Mouse (Mus musculus) MEL-GATA-1-ER (cell line): Measurements from ENCODE around the gene Ddhd1.
"Not testable (repeated sequence)": the region's sequence is repeated elsewhere in the genome, so short reads cannot be mapped to it uniquely, and the experiment has no call there.

ENCODE experiments used
- DNase-seq: peaks from one replicate; pipeline ENCODE4 v3.0.0-alpha.2; 2012; ENCODE audit warnings: low read depth; ENCODE audit errors: extremely low read depth

The Ddhd1 gene

GRCm38 (mm10) chr14:45580923-45581827, 76.8 kb downstream of the Ddhd1 start:
- not testable (repeated sequence) for DNase-seq

DNA sequence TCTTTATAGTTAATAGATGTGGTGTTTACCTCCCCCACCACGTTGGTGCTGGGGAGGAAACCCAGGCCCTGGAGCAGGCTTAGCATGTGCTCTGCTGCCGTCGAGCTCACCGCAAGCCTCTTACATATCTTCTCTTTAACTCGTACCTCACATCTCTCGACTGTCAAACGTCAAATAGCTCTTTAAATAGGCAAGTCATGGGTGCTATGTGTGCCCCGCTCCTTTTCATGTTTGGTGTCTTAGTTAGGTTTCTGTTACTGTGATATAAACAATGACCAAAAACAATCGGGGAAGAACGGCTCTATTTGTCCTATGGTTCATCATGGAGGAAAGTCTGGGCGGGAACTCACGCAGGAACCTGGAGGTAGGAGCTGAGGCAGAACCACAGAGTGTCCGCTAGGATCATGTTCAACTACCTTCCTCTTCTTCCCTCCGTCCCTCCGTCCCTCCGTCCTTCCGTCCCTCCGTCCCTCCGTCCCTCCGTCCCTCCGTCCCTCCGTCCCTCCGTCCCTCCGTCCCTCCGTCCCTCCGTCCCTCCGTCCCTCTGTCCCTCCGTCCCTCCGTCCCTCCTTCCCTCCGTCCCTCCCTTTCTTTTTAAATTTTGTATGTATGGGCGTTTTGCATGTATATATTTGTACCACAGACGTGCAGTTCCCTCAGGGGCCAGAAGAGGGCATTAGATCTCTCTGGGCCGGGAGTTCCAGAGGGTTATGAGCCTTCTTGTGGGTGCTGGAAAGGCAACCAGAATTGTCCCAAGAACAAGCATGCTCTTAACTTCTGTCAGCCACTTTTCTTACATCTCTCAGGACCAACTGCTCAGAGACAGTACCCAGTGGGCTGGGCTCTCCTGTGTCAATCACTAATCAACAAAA, 91.6 kb downstream of the Ddhd1 start:
- DNase-seq = peak; percentile 49

- no peak for DNase-seq
Observed at GRCm38 (mm10) chr14:45565216-45566065, 92.5 kb downstream of the Ddhd1 start.

- no peak for DNase-seq
Observed at GRCm38 (mm10) chr14:45563577-45563976, 94.4 kb downstream of the Ddhd1 start.

DNA sequence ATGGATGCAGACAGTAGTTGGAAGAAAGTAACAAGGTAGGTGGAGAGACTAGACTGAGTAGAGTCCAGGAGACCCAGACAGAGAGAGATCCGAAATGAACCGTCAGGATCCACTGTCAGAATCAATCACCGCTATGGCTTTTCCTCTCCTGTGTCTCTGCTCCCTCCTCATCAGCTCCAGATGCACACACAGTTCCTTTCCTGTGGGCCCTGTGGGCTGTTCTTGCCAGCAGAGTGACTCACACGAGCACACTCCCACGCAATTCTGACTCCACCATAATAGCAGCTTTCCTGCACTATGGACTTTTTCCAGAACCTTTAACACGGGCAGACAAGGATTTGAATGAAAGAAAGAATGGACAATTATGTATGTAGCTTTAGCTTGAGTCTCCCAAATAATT, 96.3 kb downstream of the Ddhd1 start:
- no peak for DNase-seq

GRCm38 (mm10) chr14:45559018-45559417, 98.9 kb downstream of the Ddhd1 start:
- no peak for DNase-seq

GRCm38 (mm10) chr14:45554336-45554735, 103.6 kb downstream of the Ddhd1 start:
- no peak for DNase-seq

GRCm38 (mm10) chr14:45553854-45554253, 104.1 kb downstream of the Ddhd1 start:
- no peak for DNase-seq

DNA sequence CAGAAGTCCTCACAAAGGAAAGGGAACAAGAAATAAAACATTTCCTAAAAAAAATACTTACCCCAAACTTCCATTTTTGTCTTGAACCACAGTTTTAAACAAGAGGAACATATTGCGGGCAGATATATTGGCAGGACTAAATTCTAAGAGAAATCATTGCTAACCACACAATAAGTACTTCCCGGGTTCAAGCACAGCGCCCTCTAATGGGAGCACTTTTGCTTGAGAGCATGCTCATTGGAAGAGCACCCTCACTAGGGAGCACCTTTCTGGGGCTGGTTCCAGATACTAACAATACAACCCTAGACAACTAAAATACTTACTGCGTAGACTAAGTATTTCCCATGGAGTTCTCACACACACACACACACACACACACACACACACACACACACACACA, 105.5 kb downstream of the Ddhd1 start:
- no peak for DNase-seq

DNA sequence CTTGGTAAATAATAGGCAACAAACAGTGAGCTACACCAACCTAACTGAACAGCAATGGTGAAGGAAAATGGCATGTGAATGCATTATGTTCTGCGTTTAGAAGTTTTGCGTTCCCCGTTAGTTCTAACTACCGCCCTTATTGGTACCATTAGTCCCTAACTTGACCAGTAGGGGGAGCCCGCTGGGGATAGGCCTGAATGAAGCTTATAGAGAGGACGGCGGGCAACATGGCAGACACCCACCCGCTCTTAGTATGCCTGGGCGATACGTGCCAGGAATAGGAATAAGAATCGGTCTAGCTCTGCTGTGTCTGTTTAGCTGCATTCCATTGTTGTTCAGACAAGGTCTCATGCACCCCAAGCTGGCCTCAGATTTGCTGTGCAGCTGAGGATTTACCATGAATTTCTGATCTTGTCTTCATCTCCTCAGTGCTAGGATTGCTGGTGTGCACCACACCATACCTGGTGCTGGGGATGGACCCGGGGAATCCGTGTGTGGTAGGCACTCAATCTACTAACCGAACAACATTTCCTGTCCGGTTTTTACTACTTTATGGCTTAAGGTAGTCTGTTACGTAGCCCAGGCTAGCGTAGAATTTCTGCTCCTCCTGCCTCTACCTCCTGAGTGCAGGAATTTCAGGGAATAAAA, 106.7 kb downstream of the Ddhd1 start:
- peak; percentile 13 for DNase-seq

DNA sequence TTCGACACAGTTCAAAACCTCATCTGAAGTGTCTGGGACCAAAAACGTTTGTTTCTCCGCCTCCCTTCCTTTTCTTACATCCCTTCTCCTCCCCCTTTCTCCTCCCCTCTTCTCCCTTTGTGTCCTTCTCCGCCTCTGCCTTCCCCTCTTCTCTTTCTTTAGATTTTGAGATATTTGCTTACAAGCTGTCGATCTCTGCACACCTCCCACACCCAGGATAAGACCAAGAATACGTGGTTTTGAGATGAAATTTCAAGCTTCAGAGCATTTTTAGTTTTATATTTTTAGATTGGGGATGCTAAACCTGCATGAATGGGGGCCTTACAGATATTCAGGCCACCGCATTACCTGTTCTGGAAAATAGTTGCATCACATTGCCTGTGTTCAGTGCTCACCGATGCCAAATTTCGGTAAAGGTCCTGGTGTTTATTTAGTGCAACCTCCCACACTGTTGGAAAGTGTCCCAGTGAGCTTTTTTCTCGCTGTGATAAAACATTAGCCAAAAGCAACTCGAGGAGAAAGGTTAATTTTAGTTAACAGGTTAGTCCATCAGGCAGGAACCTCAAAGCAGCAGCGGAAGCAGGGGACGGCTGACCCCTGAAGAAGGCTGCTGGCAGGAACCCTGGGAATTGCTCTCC, 107.8 kb downstream of the Ddhd1 start:
- no peak for DNase-seq

DNA sequence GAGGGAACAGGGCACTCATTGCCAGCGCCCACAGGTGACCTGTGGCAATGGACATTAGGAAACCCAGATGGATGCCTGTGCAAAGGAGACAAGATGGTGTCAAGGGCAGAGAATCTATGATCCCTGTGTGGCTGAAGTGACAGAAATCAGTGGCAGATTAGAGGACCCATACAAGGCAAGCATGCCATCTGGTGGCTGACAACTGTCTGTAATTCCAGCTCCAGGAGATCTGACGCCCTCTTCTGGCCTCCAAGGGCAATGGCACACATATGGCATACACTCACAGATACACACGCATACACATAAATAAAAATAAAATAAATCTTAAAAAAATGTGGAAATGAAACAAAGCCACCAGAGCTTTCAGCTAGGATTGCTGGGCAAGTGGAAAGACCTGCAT, 109.8 kb downstream of the Ddhd1 start:
- DNase-seq = no peak

GRCm38 (mm10) chr14:45544905-45545304, 113.0 kb downstream of the Ddhd1 start:
- no peak for DNase-seq

GRCm38 (mm10) chr14:45544026-45544425, 113.9 kb downstream of the Ddhd1 start:
- DNase-seq = no peak

DNA sequence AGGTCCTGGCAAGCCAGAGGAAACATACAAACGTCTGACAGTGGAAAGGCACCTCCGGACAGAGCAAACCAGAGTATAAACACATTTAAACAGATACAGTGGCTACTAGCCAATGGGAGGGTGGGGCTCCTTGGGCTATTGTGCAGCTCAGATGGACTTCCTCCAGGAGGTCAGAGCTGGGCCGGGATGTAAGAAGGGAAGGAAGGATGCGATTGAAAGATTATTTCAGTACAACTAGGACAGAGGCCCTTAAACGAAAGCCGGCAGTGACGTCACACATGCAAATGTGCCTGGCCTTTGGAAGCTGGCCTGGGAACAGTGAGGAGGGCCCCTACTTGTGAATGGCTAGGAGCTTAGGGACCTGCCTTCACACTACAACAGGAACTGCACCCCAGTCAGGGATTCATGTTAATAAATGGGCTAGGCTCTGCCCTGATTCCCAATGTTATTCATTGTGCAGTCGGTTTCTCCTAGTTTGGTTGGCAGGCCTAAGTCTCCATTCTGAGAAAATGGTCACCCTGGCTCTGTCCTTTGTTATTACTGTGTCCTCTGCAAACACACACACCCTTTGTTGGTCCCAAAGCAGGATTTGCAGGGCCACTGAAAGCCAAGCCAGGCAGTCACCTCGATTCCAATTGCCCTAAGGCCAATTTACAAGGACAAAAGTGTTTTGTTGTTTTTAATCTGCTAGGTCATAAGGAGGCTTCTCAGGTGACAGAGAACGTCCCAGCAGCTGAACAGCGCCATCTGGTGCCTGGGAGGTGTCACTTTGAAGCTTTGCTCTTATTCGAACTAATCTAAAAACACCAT, 118.1 kb downstream of the Ddhd1 start:
- peak; percentile 20 for DNase-seq
